Mouse (Mus musculus) heart, postnatal 0 days (tissue): Measurements from ENCODE around the gene Rbm7. TPM values are rescaled to one million over a fixed set of nuclear protein-coding genes. Genes with fewer than 3 reads are reported as not detected.
"Not testable (repeated sequence)": the region's sequence is repeated elsewhere in the genome, so short reads cannot be mapped to it uniquely, and the experiment has no call there.

ENCODE experiments used
- ATAC-seq: fragments of 200-750 bp; cut with Nextera tagmentation; 2 replicates; pipeline ENCODE4 v1.8.0; 2017; ENCODE audit warnings: low read depth, moderate number of reproducible peaks, moderate library complexity; ENCODE audit not compliant: insufficient read depth
- DNase-seq: peaks from one replicate; pipeline ENCODE4 v3.0.0-alpha.2; 2016; ENCODE audit warnings: low spot score
- H3K27ac ChIP-seq: fragments of 300-500 bp; sonication (generic); 2 replicates; pipeline ENCODE4 v1.5.1; 2014; ENCODE audit warnings: low read depth, mild to moderate bottlenecking
- H3K27me3 ChIP-seq: fragments of 300-500 bp; sonication (generic); 2 replicates; pipeline ENCODE4 v1.6.1; 2014; ENCODE audit warnings: low read length, mixed read lengths; ENCODE audit not compliant: control insufficient read depth, insufficient read depth
- H3K36me3 ChIP-seq: fragments of 300-500 bp; sonication (generic); replicated peaks from 2 replicates; pipeline ENCODE4 v1.6.1; 2014; ENCODE audit warnings: low read length, mixed read lengths; ENCODE audit not compliant: control insufficient read depth, insufficient read depth
- H3K4me1 ChIP-seq: fragments of 300-500 bp; sonication (generic); 2 replicates; pipeline ENCODE4 v1.6.1; 2014; ENCODE audit warnings: antibody characterized with exemption; ENCODE audit not compliant: control insufficient read depth, insufficient read depth
- H3K4me2 ChIP-seq: fragments of 300-500 bp; sonication (generic); 2 replicates; pipeline ENCODE4 v1.6.1; 2014; ENCODE audit warnings: low read depth, mild to moderate bottlenecking, low read length, moderate library complexity
- H3K4me3 ChIP-seq: fragments of 300-500 bp; sonication (generic); 2 replicates; pipeline ENCODE4 v1.5.1; 2014; ENCODE audit warnings: low read depth, low read length
- H3K9ac ChIP-seq: fragments of 300-500 bp; sonication (generic); replicated peaks from 2 replicates; pipeline ENCODE4 v1.6.1; 2014; ENCODE audit warnings: low read depth, low read length, mixed read lengths
- H3K9me3 ChIP-seq: fragments of 300-500 bp; sonication (generic); replicated peaks from 2 replicates; pipeline ENCODE4 v1.6.1; 2016; ENCODE audit warnings: low read length; ENCODE audit not compliant: control insufficient read depth
- CTCF ChIP-seq: IDR thresholded peaks from 2 replicates; pipeline ENCODE4 v1.5.1; 2016; ENCODE audit warnings: antibody characterized with exemption, control low read depth, low read depth
- EP300 ChIP-seq: IDR thresholded peaks from 2 replicates; pipeline ENCODE4 v1.6.1; 2016; ENCODE audit warnings: antibody characterized with exemption, low read depth
- WGBS: fragments of 180-500 bp; shearing (Covaris S2); extraction: QIAGEN DNeasy Blood & Tissue Kit; methylation state at CpG from one replicate; pipeline ENCODE4 v1.1.7; 2014; 5-methylcytosine and 5-hydroxymethylcytosine counted together
- polyA plus RNA-seq: library from polyadenylated mRNA; unstranded; fragments of >200 nt; fragmentation: Nextera tagmentation; extraction: Ambion mirVana; gene quantifications from 2 replicates; pipeline ENCODE4 v1.2.1, GENCODE M21; 2015
- total RNA-seq: library from RNA; depleted of rRNA; stranded (reverse); fragments of >200 nt; gene quantifications from 2 replicates; pipeline ENCODE4 v1.2.3, GENCODE M21; 2014; ENCODE audit warnings: low replicate concordance; rRNA removed

Gene Rbm7
- total RNA-seq (37.8 and 52.2 TPM in 2 replicates), polyA plus RNA-seq (62.7 and 68.3 TPM in 2 replicates)

DNA sequence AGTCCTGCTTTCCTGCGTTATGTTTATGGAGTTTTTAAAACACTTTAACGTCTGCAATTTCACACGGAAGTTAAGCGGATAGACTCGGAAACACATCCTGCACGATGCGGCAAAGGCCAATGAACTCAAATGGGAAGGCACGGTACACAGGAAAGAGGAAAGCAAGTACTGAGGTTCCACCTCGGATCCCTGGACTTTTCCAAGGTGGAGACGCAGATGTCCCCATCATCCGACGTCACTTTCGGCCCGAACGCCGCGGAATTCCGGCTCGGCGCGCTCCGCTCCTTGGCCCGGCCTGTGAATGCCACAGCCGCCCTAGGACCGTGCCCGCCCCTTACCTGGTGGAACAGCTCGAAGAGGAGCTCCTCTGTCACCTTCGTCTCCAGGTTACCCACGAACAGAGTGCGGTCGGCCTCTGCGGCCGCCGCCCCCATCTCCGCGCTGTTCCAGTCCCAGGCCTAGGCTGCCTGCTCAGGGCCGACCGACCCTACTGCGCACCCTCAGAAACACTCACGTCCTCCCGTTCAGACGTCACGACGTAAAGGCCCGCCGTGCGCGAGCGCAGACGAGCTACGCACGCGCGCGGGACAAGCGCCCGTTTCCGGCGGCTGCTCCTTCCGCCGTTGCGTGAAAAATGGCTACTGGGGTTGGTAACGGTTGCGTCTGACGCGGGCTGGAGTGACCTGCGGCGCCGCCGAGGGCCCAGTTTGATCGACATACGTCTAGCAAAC is at the start of gene Rbm7, which contains the start of gene Gm5617:
Gene Rbm7, minus strand, starts transcription at position 483 of the 731 bp plus-strand sequence.
Gene Gm5617, plus strand, starts transcription at position 626 of the 731 bp plus-strand sequence.
- Histone ChIP-seq H3K36me3 (peaks cover 37% of the 10 kb centered on the region), H3K4me3 (peak within 1 kb of the TSS; percentile 67), H3K9me3 (no peaks in the 10 kb centered on the region), H3K27me3 (0 out of 2 replicates have a peak, but pooled peaks cover 3% of the 10 kb centered on the region), H3K4me1 (peaks cover 15% of the 10 kb centered on the region), H3K4me2 (peak within 1 kb of the TSS; percentile 88), H3K9ac (peak within 1 kb of the TSS; percentile 71), H3K27ac (peak within 1 kb of the TSS; percentile 91)
- peak; percentile 49; the same call in 1 of the 2 replicates for TF ChIP-seq EP300
- no peak for TF ChIP-seq CTCF
- DNase-seq (peak; percentile 97), ATAC-seq (peak; percentile 100)
- WGBS = under 1% methylated on average over 72 of the region's 72 CpGs

DNA sequence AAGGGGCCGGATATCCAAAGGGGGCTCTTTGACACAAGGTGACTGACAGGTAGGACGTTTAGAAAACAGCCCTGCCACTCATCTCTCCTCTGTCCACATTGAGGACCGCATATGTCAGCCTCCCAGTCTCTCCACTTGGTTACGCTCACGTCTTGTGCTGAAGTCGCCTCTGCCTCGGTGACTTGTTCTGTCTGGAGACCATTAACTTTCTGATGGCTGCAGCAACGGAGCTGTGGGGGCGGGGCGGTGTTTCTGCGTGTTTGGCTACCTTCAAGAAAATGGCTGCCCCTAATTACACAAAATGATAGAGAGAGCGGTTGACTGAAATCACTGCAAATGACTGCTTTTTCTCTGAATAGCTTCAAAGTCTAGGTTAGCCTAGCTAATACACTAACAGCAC is 43.6 kb upstream of the Rbm7 start:
- Histone ChIP-seq H3K27me3 (no peaks in the 10 kb centered on the region), H3K4me2 (peak overlapping the region; percentile 28), H3K27ac (no peak overlapping the region), H3K4me3 (0 out of 2 replicates have a peak overlapping the region, but pooled peaks have one; percentile 0), H3K9me3 (peaks cover 18% of the 10 kb centered on the region), H3K4me1 (no peaks in the 10 kb centered on the region), H3K36me3 (no peaks in the 10 kb centered on the region), H3K9ac (no peak overlapping the region)
- WGBS = 17% methylated on average over 12 of the region's 12 CpGs
- no peak for ATAC-seq
- TF ChIP-seq CTCF = no peak
- TF ChIP-seq EP300 = no peak
- DNase-seq = no peak

DNA sequence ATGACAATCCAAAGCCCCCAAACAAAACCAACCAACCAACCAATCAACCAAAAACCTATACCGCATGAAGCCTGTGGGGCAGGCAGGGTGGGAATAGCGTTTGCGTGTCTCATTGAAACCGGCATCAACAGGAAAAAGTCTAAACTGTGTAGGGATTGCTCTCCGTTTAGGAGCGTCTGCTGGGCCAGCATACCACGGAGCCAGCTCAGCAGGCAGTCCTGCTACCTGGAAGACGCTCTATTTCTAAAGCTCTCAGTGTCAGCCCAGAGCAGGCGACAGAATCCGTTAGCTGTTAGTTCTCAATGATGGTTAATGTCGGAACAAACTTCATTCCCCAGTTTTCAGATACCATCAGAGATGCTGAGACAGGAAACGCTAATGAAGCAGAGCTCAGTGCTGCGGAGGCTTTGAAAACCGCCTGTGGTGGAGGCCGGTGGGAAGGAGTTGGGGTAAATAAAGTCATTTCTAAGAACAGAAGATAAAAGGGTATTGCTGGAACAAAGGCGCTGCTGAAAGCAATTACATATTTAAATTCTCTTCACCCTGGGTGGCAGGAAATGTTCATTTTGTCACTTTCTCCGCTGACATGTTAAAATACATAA is 43.0 kb upstream of the Rbm7 start:
- Histone ChIP-seq H3K4me2 (peak overlapping the region; percentile 28; the same call in 1 of the 2 replicates), H3K36me3 (no peaks in the 10 kb centered on the region), H3K9me3 (peaks cover 14% of the 10 kb centered on the region; the same call in 1 of the 2 replicates), H3K9ac (no peak overlapping the region), H3K4me1 (no peaks in the 10 kb centered on the region), H3K4me3 (peak overlapping the region; percentile 1; the same call in 1 of the 2 replicates), H3K27ac (no peak overlapping the region), H3K27me3 (no peaks in the 10 kb centered on the region)
- no peak for DNase-seq
- no peak for ATAC-seq
- WGBS = 8% methylated on average over 17 of the region's 17 CpGs
- TF ChIP-seq CTCF (no peak), EP300 (no peak)

DNA sequence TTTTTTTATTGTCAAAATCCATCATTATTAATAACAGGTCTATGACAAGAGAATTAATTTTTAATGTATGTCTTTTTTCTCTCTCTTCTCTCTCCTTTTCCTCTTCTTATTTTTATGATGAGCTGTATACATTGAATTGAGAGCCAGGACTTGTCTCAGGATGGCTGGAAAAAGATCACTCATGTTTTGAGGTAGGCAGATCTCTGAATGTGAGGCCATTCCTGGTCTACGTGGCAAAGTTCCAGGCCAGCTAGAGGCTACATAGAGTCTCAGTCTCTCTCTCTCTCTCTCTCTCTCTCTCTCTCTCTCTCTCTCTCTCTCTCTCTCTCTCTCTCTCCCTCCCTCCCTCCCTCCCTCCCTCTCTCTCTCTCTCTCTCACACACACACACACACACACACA is 42.5 kb upstream of the Rbm7 start:
- H3K27me3 ChIP-seq, H3K27ac ChIP-seq, ATAC-seq, H3K36me3 ChIP-seq, H3K9ac ChIP-seq, H3K9me3 ChIP-seq, H3K4me1 ChIP-seq, DNase-seq, H3K4me3 ChIP-seq, H3K4me2 ChIP-seq: not testable (repeated sequence)
- 7% methylated on average over 1 of the region's 1 CpGs for WGBS

DNA sequence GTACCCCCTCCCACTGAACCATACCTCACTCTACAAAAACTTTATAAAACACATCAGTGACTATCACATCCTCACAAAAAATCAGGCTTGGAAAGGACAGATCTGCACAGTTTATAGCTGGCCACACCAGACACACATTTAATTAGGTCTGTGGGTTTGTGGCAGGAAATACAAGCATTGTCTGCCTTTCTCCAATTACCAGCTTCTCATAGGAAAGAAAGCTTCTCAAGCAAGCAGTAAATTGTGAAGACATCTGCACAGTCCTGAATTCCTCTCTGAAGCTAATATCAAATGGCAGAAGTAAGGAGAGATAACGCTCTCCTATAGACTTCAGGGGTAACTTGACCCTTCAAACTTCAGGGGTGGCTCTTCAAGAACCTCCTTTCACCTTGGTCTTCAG is 41.3 kb upstream of the Rbm7 start:
- ATAC-seq (no peak), DNase-seq (no peak)
- Histone ChIP-seq H3K36me3 (no peaks in the 10 kb centered on the region), H3K4me2 (no peak overlapping the region), H3K9me3 (no peaks in the 10 kb centered on the region; the same call in 1 of the 2 replicates), H3K9ac (no peak overlapping the region), H3K27ac (no peak overlapping the region), H3K4me1 (no peaks in the 10 kb centered on the region), H3K27me3 (no peaks in the 10 kb centered on the region), H3K4me3 (no peak overlapping the region)
- TF ChIP-seq EP300 = no peak
- TF ChIP-seq CTCF = no peak
- WGBS = 71% methylated on average over 1 of the region's 1 CpGs
